Mouse (Mus musculus) c-Kit-positive CD71-negative TER-119-negative erythroid progenitor cells, embryonic 14.5 days (primary cell): Measurements from ENCODE around the gene 1700020A23Rik.
A peak's percentile ranks its signal among the peaks of the same experiment; 100 is the strongest.
"Not testable (repeated sequence)": the region's sequence is repeated elsewhere in the genome, so short reads cannot be mapped to it uniquely, and the experiment has no call there.

Experiments
- DNase-seq: peaks from one replicate; pipeline ENCODE4 v3.0.0-alpha.2; 2013; ENCODE audit warnings: low read depth

1700020A23Rik gene

DNA sequence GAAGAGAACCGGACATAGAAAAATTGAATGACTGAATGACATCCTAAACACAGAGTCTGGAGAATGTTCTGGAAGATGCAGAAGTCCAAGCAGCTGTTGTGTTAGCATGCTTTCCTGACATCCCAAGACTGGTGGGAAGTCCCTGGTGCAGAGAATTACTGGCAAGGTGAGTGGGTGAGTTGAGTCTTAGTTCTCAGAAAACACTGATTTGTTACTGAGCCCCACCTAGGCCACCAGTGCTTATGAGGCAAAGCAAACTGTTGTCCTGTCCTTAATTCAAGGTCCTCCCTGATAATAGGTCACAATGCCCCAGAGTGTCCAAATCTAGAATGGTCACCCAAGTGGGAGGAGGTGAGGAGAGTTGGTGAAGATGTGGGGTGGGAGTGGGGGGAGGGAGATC, at the start of gene 1700020A23Rik, which contains the start of gene Gm28372:
Gene 1700020A23Rik (plus strand): TSS at position 321 of the 400 bp plus-strand sequence.
Gene Gm28372 (plus strand): TSS at position 301 of the 400 bp plus-strand sequence.
- no peak for DNase-seq

GRCm38 (mm10) chr2:130357551-130357950, 47.5 kb upstream of the 1700020A23Rik start:
- no peak for DNase-seq

- no peak for DNase-seq
Observed at GRCm38 (mm10) chr2:130358852-130359251, 46.2 kb upstream of the 1700020A23Rik start.

GRCm38 (mm10) chr2:130362511-130363026, 42.5 kb upstream of the 1700020A23Rik start:
- peak; percentile 32 for DNase-seq

DNA sequence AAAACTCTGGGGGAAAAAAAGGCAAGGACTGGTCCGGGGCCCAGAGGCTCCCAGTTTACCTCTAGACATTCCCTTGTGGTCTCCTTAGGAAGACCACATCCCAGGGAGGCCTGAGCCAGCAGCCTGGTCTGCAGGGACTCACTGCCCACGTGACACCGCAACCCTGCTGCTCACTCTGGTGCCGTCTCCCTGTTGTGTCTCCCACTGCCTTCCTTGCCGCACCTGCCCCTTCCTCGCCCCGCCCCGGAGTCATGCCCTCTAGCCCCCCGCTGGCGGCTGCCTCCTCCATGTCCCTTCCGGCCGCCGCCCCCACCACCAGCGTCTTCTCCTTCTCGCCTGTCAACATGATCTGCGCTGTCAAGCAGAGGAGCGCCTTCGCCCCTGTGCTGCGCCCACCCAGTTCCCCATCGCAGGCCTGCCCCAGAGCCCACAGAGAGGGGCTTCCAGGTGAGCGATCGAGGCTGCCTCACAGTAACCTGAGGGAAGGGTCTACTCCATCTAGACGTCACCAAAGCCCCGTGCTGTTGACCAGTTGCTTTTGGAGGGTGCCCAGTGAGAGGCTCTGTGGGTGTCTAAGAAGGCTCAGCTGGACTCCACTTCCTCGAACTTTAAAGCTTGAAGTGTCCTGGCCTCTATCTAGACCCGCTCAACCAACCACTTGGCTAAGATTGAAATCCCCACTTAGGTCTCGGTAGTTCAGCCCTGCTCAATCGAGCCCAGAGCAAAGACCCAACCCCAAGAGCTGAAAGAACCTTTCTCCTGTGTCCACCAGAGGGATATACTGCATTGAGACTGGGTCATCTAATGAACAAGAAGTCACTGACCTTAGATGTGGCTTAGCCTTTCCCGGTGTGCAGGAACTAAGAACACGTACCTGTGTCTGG, 39.6 kb upstream of the 1700020A23Rik start:
- DNase-seq, result peak; percentile 16

DNA sequence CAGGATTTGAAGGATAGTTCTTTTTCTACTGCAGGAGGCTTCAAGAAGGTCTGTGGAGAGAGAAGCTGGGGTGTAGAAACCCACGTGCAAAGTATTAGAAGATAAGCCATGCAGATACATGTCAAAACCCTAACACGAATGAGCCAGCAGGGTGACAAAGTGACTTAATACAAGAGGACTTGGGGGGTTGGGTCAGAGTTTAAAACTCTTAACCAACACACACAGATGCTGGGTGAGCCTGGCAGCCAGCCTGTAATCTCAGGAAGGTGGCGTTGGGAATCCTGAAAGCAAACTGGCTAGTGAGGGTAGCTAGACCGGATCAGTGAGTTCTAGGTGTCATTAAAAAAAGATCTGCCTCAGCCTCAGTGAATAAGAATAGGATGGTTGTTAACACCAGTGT, 37.7 kb upstream of the 1700020A23Rik start:
- DNase-seq, result no peak

GRCm38 (mm10) chr2:130373026-130373425, 32.0 kb upstream of the 1700020A23Rik start:
- not testable (repeated sequence) for DNase-seq

DNA sequence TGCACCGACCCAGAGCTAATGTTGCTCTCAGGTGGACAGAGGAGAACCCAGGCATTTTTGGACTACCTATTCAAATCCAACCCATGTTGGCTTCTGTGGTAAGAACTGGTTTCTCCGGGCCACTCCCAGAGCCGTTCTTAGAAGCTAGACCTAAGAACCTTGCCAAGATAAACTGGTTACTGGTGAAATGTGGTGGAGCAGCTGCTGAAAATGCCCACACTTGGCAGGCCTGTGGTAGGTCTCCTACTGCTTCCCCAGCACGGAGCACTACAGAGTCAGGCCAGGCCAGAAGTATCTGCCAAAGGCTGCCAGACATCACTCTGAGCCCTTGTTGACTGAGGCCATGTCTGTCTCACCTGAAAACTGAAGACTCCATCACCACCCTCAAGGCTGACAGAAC, 30.1 kb upstream of the 1700020A23Rik start:
- no peak for DNase-seq

GRCm38 (mm10) chr2:130383205-130383604, 21.9 kb upstream of the 1700020A23Rik start:
- DNase-seq, result no peak

DNA sequence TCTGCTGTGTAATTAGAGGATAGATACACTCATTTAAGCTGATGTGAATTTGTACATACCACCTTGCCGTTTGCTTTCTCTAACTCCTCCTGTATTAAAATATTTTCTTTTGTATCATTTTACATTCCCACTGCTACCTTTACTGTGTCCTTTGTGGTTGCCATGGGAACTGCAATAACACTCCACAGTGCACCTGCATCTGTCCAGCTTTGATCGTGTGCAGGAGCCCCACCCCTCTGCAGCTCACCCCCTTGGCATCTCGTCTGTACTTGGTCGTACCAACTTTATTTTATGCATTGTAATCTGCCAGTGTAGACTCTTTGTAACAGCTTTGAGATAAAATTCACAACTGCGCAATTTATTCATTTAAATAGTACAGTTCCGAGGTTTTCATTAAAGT, 21.2 kb upstream of the 1700020A23Rik start:
- no peak for DNase-seq

- DNase-seq, result no peak
Observed at GRCm38 (mm10) chr2:130386212-130386611, 18.8 kb upstream of the 1700020A23Rik start.

- DNase-seq, result no peak
Observed at GRCm38 (mm10) chr2:130388796-130389195, 16.3 kb upstream of the 1700020A23Rik start.

DNA sequence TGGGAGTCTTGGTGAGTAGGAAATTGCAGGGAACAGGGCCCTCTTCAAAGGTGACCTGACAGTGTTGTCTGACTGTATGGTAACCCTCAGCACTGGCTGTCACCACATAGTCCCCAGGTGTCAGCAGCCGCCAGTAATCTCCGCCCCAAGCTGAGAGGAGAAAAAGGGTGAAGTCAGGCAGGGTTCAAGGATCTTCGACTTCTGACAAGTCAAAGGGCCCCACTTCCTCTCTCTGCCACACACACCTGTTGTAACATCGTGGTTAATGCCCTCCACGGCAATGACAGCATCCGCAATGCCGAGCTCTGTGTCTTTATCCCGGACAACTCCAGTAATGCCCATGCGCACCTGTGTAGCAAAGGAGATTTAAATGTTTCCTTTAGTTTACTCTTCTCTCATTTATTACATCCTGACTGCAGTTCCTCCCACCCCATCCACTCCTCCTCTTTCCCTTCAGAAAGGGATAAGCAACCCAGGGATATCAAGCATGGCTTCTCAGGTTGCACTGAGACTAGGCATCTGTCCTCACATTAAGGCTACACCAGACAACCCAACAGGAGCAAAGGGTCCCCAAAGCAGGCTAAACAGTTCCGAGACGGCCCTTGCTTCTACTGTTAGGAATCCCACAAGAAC, 13.9 kb upstream of the 1700020A23Rik start:
- no peak for DNase-seq

GRCm38 (mm10) chr2:130392836-130393235, 12.2 kb upstream of the 1700020A23Rik start:
- DNase-seq, result no peak

DNA sequence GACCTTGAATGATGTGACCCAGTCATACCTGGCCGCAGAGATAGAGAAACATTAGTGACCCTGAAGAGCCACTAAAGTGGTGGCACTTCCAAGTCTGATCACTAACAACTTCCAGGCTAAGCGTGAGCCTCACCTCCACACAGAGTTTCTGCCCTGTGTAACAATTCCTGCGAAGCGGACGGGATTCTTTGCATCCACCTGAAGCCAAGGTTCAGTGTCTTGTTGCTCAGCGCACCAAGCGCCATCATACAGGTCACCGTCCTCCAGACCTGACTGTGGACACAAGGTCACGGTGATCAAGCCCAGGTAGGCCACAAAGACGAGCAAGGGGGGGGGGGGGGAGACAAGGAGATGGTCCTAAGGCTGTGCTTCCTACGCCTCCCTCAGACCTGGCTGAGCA, 9.4 kb upstream of the 1700020A23Rik start:
- DNase-seq, result no peak

- no peak for DNase-seq
Observed at GRCm38 (mm10) chr2:130397186-130397985, 7.7 kb upstream of the 1700020A23Rik start, which contains the start of gene Cpxm1. TSS of gene Cpxm1 (minus strand) at chr2:130397574.

- no peak for DNase-seq
Observed at GRCm38 (mm10) chr2:130398091-130398490, 7.0 kb upstream of the 1700020A23Rik start.

DNA sequence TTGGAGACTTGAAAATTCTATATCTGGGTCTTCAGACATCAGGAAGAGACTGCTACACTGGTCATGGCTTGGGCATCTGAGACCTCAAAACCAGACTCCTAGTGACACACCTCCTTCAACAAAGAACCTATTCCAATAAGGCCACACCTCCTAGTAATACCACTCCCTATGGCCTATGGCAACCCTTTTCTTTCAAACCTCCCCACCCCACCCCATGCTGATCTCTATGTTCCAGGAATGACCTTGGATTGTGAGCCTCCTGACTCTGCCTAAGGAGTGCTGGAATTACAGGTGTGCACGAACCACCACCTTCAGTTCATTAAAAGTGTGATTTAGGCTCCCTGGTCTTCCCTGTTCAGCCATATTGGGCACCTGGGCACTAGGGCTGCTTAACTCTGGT, 5.0 kb upstream of the 1700020A23Rik start:
- no peak for DNase-seq

DNA sequence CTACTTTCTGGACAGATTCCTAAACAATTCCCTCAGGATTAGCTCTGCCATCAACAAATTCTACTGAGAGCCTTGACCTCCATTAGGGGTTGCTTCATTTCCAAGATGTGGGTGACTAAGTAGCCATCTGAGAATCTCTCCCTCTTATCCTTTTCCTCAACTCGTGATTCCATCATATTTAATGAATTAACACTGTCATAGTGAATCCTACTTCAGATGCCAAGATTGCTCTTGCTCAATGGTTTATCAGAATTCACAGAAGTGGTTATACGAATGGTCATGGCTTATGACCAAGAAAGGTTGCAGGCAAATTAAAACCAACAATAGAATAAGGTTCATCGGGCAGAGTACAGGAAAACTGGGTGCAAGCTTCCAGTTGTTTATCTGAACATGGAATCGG, 3.2 kb upstream of the 1700020A23Rik start:
- DNase-seq, result no peak

- no peak for DNase-seq
Observed at GRCm38 (mm10) chr2:130406178-130406577, 1.1 kb downstream of the 1700020A23Rik start, which contains the start of gene Tmem239. TSS of gene Tmem239 (plus strand) at chr2:130406478.

GRCm38 (mm10) chr2:130408194-130408593, 3.1 kb downstream of the 1700020A23Rik start:
- no peak for DNase-seq
